Mouse (Mus musculus) adrenal gland, postnatal 36 days (tissue): ENCODE data around the gene Zfp61. TPM values are rescaled to one million over a fixed set of nuclear protein-coding genes. Genes with fewer than 3 reads are reported as not detected.
A peak's percentile ranks its signal among the peaks of the same experiment; 100 is the strongest.
"Not testable (repeated sequence)": the region's sequence is repeated elsewhere in the genome, so short reads cannot be mapped to it uniquely, and the experiment has no call there.

ENCODE experiments used
- DNase-seq, 2 experiments: peaks; one replicate each; pipeline ENCODE4 v3.0.0; 2021; ENCODE audit warnings: mixed read lengths in 1 of 2
- total RNA-seq, 2 experiments: library from RNA; stranded (reverse); gene quantifications; 2 replicates each; pipeline ENCODE4 v1.2.3; 2021

Gene Zfp61
- total RNA-seq, 2 experiments from 2014 or later, result 8.8 to 10.3 TPM

DNA sequence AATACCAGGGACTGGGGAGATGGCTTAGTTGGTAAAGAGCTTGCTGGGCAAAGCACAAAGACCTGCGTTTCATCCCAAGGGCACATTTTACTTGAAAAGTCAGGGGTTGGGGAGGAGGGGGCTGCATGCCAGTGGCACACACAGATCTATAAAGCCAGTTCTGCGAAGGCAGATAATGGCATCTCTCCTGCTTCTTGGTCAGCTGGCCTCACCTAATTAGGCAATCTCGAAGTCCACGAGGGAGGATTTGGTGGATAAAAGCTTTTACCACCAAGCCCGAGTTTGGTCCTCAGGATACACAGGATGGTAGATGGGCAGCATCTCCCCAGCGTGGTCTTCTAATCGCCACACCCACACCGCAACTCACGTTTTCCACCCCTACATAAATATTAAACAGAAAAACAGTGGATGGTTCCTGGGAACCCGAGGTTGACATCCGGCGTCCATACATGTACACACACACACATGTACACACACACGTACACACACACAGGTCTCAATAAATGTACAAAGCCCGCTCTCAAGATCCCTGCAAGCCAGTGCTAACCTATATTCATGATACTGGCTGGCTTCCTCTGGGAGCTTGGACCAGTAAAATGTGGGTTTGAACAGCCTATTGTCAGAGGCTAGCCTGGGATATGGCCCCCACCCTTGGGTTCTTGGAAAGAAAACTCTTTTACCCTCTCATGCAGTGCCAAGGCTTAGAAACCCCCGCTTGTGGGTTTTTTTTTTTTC lies 3.5 kb downstream of the Zfp61 start:
- no peak for DNase-seq

DNA sequence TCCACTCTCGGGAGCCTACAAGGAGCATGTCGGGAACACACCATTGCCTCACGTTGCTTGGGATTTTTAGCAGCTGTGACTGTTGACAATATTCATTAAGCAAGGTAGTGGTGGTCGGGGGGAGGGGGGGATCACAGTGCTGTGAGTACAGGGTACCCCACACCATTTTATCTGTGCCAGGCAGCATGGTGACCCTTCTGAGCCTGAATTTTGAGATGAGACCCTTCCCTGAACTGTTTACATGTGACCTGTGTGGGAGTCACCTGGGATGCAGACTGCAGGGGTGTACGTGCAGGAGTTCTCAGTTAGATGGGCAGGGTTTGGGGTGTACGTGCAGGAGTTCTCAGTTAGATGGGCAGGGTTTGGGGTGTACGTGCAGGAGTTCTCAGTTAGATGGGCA lies 4.6 kb downstream of the Zfp61 start:
- no peak for DNase-seq

DNA sequence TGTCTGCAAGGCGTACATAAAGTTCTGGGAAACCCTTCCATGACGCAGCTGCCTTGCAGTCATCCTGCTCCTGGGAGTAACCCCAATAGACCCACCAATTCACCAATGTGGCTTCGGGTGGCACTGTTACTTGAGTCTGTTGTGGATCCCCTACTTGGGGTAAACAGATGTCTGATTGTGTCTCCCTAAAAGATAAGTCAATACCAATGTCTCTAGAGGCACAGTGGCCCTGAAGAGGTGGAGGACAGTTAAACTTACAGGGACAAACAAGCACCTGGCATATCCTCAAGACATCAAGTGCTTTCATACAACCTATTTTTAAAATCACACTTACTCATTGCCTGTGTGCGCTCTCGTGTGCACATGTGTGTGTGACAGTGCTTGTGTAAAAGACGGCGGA lies 5.7 kb downstream of the Zfp61 start:
- DNase-seq, result no peak

DNA sequence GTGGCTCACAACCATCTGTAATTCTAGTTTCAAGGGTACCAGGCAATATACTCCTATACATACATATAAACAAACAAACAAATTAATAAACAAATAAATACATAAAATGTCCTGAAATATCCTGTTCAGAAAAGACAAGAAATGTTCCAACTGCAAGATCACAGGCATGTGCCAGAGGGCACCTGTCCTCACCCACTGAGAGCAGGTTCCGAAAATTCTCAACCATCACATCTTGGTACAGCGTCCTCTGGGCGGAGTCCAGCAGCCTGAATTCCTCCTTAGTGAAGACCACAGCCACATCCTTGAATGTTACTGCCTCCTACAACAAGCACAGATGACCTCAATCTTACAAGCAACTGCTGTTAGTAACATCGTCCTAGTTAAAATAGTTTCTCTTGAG lies 6.3 kb downstream of the Zfp61 start:
- no peak for DNase-seq

DNA sequence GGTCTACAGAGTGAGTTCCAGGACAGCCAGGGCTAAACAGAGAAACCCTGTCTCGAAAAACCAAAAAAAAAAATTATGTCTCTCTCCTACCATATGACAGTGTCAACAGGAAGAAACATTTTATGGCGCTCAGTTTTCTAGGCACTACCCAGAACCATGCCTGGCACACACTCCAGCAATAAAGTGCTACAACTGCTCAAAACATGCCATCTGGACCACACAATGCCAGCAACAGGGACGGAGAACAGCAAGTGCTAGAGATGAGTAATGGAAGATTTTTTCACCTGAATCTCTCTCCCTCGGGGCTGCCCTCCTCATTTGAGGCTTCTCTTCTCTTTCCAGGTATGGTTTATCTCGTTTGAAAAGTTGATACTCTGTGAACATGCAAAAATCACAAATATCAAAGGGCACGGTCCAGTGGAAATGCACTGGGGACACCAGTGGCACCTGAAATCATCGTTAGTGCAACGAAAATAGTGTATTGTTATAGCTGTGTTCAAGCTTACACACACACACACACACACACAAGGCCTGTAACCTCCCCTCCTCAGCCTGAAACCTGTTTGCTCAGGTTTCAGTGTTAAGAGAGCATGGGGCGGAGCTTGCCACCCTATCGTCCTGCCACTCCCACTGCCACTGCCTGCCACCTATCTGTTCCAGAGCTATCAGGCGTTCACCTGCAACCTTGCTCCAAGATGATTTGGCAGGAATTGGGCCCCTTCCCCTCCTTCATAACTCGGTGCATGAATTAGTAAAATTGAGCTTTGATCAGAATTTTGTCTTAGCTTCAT lies 7.8 kb downstream of the Zfp61 start:
- no peak for DNase-seq

DNA sequence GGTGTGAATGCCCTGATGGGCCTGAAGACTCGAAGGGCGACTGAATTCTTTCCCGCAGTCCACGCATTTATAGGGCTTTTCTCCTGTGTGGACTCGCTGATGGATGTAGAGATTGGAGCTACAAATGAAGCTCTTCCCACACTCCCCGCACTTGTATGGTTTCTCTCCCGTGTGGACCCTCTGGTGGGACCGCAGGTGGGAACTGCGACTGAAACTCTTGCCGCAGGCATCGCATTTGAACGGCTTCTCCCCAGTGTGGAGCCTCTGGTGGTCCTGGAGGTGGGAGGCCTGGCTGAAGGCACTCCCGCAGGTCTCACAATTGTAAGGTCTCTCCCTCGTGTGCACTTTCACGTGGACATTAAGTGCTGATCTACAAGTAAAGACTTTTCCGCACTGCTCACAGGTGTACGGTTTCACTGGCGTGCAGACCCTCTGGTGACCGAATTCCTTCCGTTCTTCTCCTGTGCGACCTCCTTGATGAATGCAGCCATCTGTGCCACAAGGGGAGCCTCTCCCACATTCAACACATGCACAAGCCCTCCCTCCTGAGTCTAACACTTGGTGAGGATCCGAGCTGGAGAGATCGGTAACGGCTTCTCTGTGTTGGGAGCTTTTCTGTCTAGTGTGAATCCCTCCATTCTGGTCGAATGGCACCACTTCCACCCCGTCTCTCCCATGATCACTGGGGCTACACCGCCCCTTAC lies 9.5 kb downstream of the Zfp61 start:
- no peak for DNase-seq

DNA sequence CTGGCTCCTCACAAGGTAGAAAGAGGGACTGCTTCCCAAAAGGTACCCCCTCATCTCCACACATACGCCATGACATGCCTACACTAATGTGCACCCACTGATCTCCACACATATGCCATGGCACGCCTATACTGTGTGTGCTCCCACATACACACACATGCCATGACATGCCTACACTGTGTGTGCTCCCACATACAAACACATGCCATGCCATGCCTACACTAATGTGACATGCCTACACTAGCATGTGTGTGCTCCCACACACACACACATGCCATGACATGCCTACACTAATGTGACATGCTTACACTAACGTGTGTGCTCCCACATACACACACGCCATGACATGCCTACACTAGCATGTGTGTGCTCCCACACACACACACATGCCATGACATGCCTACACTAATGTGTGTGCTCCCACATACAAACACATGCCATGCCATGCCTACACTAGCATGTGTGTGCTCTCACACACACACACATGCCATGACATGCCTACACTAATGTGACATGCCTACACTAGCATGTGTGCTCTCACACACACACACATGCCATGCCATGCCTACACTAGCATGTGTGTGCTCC lies 10.8 kb downstream of the Zfp61 start:
- no peak for DNase-seq

DNA sequence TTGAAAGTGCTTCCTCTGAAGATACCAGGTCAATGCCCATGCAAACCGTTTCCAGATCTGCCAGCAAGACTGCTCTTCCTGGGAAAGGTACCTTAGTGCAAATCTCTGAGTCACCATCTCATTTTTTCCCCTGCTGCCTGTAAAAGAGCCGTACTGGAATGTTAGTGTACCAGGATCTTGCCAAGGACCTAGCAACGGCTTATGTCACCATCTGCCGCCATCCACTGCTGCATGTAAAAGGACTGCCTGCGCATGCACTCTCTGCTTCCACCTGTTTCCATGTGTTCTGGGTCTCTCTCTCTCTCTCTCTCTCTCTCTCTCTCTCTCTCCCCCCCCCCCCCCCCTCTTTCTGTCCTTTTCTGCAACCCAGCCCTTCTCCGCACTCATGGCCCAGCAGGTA lies 12.5 kb downstream of the Zfp61 start:
- no peak for DNase-seq

DNA sequence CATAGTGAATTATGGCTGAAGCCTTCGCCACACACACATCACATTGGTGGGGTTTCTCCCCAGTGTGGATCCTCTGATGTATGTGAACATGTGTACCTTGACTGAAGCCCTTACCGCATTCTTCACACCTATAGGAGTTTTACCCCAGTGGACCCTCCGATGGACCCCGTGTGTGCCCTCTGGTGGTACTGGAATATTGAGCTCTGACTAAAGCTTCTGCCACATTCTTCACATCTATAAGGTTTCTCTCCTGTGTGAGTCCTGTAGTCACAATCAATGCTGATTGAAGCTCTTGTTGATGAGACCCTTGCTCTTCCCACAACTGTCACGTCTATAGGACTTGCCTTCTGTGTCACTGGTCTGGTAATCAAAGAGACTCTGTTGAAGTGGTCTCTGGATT lies 13.4 kb downstream of the Zfp61 start:
- no peak for DNase-seq

DNA sequence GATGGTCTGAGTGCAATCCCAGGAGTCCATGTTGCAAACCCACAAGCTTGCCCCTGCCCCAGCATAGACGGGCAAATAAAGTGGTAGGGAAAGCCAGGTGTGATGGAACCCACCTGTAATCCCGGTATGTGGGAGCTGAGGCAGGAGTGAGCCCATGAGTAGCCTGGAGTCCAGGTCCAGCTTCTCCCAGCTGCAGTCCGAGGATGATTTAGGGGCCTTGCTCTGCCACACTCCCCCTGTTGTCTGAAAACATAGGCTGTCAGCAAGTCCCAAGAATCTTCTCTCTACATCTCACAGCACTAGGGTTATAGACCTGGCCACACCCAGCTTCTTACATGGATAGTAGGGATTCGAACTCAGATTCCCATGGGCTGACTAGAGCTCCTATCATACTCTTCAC lies 14.1 kb downstream of the Zfp61 start:
- DNase-seq, result no peak

DNA sequence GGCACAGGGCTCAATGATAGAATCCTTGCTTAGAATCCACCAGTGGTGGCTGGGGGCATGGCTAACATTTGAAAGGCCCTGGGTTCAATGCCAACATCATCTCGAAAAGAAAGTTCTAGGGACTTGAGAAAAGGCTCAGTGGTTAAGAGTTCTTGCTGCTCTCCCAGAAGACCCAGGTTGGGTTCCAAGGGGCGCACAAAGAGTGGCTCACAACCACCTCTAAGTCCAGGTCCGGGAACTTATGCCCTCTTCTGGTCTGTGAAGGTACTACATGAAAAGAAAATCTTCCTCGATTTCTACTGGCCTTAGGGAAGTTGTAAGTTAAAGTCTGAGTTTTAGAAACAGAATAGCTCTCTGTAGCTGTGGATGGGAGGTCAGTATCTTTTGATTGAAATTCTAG lies 14.9 kb downstream of the Zfp61 start:
- DNase-seq, result no peak

DNA sequence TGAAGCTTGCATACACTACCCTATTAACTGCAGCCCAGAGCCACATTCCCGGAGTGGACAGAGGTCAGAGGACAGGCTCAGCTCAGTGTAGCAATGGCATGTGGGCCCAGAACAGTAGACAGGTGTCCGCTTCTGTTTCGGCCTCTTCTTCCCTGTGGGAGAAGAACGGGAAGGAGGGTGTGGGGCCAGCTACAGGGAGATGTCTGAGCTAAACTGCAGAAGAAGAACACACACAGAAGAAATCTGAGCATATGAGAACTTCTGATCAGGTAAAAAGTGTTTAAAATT lies 20.2 kb downstream of the Zfp61 start:
- no peak for DNase-seq

DNA sequence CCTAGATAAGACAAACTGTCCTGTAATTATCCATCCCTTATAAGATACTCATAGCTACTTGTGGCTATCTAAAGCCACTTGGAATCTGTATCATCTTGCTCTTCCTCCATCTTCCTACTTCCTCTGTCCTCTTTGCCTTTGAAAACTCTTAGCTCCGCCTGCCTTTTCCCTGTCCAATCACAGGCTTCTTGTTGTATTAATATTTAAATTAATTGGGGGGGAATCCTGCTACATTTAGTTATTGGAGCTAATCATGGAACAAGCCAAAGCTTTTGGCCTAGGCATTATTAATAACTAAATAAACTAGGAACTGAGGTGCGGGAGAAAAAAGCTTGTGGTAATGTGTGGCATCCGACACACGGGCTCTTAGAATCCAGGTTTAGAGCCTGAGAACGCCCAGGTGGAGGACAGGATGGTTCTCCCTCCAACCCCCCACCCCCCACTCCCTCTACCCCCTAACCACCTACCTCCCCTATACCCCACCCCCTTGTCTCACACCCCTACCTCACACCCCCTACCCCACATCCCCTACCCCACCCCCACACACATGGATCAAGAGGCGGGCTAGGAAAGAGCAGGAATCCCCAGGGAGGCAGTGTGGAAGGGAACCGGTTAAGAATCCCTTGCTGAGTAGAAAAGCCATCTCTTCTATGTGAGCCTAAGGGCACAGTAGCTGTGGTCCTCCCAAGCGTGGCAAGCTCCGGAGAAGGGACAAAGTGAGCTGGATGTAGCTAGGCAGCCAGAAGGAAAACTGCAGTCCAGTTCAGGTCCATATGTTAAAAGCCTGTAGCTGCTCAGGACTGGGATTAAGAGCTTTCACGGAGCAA lies 20.8 kb downstream of the Zfp61 start:
- DNase-seq, result no peak

DNA sequence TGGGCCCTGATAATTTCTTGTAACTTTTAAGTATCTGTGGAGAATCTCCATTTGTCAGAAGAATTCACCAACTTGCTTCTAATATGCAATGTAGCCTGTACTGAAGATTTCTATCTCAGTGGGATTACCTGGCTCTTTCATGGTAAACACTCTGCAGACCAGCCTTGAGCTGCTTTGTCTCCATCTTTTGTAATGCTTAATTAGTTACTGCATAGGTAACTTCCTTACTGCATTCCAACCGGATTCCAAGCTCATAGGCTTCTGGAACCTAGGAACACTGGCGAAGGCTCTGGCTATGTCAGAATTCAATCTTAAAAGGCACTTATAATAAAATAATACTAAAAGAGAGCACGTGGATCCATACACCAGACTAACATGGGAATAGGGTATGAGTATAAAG lies 22.3 kb downstream of the Zfp61 start:
- DNase-seq, result not testable (repeated sequence)

DNA sequence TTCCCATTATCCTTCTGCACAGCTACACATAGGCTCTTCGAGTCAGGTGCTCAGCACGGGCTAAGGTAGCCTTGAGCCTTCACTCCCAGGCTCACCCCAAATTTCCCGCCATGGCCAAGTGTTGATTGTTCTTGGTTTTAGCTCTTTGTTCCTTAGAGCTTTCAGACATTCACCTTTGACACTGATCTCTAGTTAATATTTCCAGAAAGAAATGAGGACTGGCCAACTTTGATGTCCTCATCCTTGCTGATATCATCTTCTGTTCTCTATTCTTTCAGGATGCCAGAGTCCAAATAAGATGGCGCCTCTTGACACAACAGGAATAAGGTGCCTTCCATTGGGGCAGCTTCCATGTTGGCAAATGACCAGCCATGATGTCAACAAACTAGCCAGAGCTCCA lies 26.6 kb downstream of the Zfp61 start:
- no peak for DNase-seq

DNA sequence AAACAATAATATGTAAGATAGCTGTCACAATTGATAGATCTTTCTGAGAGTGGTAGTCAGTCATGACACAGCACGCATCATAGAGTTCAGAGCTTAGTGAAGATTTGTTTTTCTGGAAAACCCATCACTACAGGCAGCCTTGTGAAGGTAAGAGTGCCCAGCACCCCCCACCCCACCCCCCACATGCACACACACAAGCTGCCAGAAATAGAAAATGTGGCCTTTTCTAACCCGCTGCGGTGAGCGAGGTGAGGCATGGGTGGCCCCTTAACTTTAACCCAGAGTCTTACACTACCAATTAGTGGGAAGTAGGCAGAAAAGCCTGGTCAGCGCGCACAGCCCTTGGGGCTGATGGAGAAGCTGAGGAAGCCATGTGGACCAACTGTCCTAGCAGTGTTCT lies 29.8 kb downstream of the Zfp61 start:
- DNase-seq, result no peak

DNA sequence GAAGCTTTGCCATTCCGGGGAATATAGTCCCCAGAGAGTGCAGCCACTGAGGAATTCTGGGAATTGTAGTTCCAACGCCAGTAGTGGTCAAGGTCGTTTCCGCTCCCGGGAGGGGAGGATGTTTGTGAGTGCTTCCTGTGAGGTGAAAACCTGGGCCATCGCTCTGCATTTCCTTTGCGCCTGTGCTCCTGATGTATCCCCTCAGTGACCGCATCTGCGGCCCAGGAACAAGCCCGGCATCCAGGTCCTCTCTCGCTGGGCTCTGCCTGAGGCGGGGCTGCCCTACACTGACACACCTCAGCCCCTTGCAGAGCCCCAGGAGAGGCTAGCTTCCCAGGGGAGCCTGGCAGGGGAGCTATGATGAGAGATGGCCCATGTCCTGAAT lies 30.8 kb downstream of the Zfp61 start, which contains the start of gene Zfp93:
Zfp93 (plus strand) TSS at position 133 of the 385 bp plus-strand sequence.
- DNase-seq, result peak; percentile 82 to 84

DNA sequence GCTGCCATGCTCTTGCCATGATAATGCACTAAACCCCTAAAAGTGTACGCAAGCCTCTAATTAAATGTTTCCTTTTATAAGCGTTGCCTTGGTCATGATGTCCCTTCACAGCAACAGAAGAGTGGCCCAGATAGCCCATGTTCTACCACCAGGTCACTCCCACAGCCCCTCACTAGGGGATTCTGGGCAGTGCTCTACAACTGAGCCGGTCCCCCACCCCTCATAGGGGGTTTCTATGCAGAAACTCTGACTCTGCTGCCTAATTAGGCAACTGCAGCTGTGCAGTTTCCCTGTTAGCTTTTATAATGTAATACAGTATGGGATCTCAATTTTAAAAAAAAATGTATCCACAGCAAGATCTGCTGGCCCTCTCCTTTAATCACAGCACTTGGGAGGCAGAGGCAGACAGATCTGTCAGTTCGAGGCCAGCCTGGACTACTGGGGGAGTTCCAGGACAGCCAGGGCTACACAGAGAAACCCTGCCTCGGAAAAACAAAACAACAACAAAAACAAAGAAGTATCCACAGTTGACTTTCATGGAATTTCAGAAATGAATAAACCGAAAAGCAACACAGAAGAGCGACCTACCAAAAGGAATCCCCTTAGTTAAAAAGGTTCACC lies 31.3 kb downstream of the Zfp61 start:
- DNase-seq, result no peak

DNA sequence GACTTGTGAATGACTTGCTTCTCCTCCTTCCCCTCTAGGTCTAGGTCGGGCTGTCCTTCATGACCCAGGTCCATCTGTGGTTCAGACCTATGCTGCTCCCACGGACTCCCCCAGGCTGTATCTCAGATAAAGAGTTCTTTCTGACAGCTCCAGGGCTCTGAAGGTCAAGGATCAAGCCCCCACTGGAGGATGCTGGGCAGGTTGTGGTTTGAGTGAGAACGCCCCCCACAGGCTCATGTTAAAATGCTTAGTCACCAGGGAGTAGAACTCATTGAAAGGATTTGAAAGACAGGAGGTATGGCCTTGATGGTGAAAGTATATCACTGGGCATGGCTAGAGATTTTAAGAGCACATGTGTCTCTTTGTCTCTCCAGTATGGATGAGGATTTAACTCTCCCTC lies 31.8 kb downstream of the Zfp61 start:
- DNase-seq, result no peak

DNA sequence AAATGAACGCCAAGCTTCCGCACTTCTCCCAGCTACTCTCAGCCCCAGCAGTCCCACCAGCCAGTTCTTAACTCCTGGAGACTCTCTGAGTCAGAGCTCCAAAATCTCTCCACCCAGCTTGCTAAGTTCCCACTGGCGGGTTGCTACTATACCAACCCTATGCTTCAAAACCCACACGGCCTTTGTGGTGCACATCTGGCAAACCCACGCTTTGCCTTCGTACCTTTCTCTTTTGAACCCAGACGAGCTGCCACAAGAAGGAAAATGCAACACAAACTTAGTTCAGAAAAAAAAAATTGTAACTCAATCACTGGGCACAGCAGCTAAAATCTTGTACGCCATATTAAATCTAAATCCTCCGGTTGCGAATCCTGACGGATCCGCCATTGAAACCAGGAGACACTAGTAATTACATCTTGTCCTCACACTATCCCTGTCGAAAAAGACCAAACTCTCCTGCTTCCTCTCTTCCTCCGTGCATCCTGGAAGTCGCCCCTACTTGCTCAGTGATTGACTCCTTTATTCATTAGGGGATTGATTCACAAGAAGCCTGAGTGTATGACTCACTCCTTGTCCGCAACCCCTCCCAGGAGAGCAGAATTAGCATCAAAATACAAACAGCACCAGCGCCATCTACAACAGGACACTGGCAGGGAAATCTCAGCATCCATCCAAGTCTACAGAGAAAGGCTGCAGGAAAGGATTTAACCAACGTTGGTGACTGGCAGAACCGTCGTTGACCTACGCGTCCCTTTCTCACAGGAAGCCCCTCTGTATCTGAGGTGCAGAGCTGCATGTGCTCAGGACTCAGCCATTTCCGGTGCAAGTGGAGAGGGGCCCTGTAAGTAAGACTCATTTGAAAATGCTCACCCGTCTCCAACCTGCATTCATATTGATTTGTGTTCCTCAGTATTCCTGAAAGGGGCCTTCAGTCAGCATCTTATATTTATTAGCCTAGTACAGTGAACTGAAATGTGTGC lies 32.6 kb downstream of the Zfp61 start:
- DNase-seq, result no peak

DNA sequence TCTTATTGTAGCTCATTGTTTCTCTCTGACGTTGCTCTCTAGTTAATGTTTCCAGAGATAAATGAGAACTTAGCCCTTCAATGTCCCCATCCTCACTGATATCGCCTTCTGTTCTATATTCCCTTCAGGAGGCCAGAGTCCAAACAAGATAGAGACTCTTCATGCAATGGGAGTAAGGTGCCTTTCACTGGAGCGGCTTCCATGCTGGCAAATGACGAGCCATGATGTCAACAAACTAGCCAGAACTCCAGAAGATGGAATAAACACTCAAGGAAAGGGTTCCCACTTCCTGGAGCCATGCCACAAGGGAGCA lies 41.1 kb downstream of the Zfp61 start:
- DNase-seq, result no peak
